ENCODE assay signal across 7 mouse cellular contexts in the genomic region with DNA sequence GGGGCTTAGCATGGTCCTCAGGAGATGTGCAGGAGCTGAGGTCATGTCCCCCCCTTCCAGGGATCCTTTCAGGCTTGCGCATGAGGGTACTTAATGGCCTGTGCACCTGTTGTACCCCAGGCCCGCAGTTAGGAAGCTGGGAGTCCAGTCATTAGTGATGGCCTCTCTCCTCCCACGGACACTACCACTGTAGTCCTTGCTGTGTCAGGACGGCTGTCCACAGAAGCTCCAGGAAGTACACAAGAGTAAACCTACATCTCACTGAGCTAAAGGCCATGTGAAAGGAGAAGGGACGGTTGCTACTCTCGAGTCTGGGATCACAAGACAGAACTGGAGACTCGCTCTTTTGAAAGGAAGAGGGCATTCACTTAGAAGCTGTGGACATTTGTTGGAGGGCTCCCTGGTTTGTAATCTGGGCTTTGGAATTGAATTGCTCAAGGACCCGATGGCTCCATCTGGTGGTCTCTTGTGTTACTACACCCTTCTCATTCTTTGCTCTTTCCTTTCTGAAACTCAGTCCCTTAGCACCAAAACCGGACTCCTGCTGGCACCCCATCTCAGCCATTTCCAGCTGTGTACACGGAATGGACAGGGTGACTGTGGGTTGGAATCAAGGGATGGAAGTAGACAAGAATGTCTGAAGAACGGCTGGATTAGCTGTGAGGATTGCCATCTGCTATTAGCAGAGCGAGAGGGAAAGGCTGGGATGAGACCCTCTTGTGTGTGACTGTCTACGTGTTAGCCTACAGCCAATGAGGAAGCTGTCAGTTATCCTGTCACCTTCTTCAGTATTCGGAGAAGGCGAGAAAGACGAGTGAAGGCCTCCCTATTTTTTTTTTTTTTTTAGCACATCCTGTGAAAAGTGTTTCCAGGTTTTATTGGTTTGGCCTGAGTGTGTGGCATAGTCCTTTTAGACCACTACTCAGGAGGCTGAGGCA. TPM values are rescaled to one million over a fixed set of nuclear protein-coding genes. Genes with fewer than 3 reads are reported as not detected.
A peak's percentile ranks its signal among the peaks of the same experiment; 100 is the strongest.
DNase-seq lines count a peak whose midpoint lies in the region; TF ChIP-seq lines count a peak whose summit lies in the region.

No protein-coding gene starts in this region.

- intact Hi-C loops in gastrocnemius, adult 2 months (cut with DNase I), result loop anchor here (1.0 kb wide), 1 partner anchor 59 kb away; no protein-coding TSS in a partner anchor

- H3K4me3 ChIP-seq in gastrocnemius, adult 2 months, result no peak overlapping the region

- peak overlapping the region; percentile 58 for H3K27ac ChIP-seq in gastrocnemius, adult 2 months

- peak; percentile 58 for DNase-seq in ZHBTc4 (ENCODE audit: low read depth, low spot score)
- peak; percentile 42 to 77 for DNase-seq in cerebellum, postnatal 25 days
- peak; percentile 65 for DNase-seq in gastrocnemius, adult 2 months
- peak; percentile 87 for DNase-seq in induced T-regulatory cell, adult 2 months (ENCODE audit: low read depth)
- DNase-seq in layer of hippocampus, postnatal 36 days, result peak; percentile 55 to 67
- peak; percentile 91 for DNase-seq in lung, postnatal 36 days
- DNase-seq in right cerebral cortex, postnatal 36 days (ENCODE audit: low spot score in 2 of 2), result peak; percentile 50 to 66

- peak; percentile 90 for TF ChIP-seq CTCF in gastrocnemius, adult 2 months (IDR thresholded peaks at IDR 0.05)

RNA-seq across cellular contexts. Expression of gene Erp27, which starts 1.4 kb away (rescaled TPM):
- under 1 TPM in 1 of 2 experiments, not detected in 1; 0.20 TPM for total RNA-seq in gastrocnemius, adult 2 months (2021)
- total RNA-seq in layer of hippocampus, postnatal 36 days (2021), result 1 to 10 TPM in 1 of 2 experiments, under 1 TPM in 1; 0.80 to 1.1 TPM

RNA-seq across cellular contexts. Expression of gene Pde6h, which starts 3.0 kb away (rescaled TPM):
- not detected for total RNA-seq in gastrocnemius, adult 2 months (2021)
- 1 to 10 TPM; 1.5 TPM for total RNA-seq in layer of hippocampus, postnatal 36 days (2021)

RNA-seq across cellular contexts. Expression of gene Arhgdib, which starts 21.1 kb away (rescaled TPM):
- 10 to 100 TPM in 1 of 2 experiments, 1 to 10 TPM in 1; 4.9 to 10.2 TPM for total RNA-seq in gastrocnemius, adult 2 months (2021)
- total RNA-seq in layer of hippocampus, postnatal 36 days (2021), result 10 to 100 TPM in 1 of 2 experiments, 1 to 10 TPM in 1; 8.9 to 10.2 TPM

RNA-seq across cellular contexts. Expression of gene Mgp, which starts 45.0 kb away (rescaled TPM):
- total RNA-seq in gastrocnemius, adult 2 months (2021), result 100 to 1,000 TPM in 1 of 2 experiments, 10 to 100 TPM in 1; 52.8 to 161 TPM
- total RNA-seq in layer of hippocampus, postnatal 36 days (2021), result 10 to 100 TPM; 16.1 to 37.1 TPM
